Mouse (Mus musculus): ENCODE data around the gene Hoxd11.

Hoxd11 gene

DNA sequence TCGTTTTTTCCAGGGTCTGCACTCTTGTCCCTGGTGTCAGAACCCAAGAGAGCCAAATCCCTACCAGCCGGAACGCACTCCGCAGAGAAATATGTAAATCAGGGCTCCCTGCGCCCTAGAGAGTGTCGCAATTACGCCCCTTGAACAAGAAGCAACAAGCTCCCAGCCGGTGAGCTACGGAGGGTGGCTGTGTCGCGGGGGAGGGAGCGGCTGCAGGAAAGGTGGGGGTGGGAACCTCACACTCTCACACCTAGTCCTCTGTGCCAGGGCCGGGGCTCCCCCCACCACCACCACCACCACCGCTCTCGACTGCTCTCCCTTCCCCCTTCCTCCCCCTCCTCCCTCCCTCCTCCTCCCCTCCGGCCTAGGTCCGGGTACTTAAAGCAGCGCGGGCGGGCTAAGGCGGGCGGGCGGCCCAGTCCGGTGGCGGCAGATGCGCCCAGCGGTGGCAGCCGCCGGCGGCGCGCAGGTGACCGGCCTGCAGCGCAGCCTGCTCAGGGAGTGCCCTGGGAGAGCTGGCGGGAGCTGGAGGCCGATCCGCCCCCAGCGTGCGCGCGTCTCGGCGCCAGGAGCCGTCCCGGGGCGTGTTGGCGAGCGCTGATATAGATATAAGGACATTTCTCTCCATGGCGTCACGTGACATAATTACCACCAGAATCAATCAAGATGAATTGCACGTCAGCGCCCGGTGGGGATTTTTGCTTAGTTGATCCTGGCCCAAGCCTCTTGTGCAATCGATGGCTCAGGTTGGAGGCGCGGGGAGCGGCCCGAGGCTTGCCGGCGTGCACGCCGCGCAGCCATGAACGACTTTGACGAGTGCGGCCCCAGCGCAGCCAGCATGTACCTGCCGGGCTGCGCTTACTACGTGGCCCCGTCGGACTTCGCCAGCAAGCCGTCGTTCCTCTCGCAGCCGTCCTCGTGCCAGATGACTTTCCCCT, 2.5 kb downstream of the Hoxd11 start:
- DNase-seq (ENCODE audit: low read depth): no peak

DNA sequence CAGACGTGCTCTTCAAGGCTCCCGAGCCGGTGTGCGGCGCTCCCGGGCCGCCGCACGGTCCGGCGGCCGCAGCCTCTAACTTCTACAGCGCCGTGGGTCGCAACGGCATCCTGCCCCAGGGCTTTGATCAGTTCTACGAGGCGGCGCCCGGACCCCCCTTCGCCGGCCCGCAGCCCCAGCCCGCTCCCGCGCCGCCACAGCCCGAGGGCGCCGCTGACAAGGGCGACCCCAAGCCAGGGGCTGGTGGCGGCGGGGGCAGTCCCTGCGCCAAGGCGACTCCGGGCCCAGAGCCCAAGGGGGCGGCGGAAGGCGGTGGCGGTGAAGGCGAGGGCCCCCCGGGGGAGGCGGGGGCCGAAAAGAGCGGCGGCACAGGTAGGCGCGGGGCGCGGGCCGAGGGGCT, 3.4 kb downstream of the Hoxd11 start:
- DNase-seq (ENCODE audit: low read depth): no peak

DNA sequence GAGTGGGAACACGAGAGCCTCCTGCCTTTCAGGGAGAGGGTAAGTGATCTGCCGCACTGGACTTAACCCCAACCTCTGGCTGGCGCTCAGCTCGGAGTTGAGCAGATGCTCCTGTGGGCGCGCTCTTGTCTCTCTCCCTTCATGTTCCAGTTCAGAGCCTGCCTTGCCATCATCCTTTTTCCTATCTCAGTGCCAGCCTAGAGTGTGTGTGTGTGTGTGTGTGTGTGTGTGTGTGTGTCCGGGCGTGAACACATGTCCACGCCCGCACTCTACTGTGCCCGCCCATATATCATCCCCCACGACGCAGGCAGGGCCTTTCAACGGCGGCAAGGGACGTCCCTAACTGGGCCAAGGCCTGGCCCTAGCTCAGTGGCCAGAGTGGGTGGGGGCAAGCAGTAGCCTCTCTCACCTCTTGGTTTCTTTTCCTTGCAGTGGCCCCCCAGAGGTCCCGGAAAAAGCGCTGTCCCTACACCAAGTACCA, 4.2 kb downstream of the Hoxd11 start:
- DNase-seq (ENCODE audit: low read depth): no peak

DNA sequence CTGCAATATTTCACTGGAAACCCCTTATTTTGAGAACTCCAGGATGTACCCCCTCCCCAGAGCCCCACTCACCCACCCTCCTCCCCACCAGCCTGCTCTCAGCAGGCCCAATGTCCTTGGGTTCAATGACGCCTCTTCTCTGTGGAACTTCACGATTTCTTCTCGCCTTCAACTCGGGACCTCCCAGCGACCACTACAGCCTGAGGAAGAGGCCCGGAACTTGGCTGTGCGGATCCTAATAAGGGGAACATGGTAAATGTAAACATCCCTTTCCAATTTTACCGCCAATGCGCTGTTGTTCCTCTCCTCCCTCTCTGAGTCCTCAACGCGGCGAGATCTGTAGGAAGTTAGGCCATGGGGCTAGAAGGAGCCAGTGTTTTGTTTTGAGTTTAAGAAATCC, 4.7 kb downstream of the Hoxd11 start:
- DNase-seq (ENCODE audit: low read depth): no peak

DNA sequence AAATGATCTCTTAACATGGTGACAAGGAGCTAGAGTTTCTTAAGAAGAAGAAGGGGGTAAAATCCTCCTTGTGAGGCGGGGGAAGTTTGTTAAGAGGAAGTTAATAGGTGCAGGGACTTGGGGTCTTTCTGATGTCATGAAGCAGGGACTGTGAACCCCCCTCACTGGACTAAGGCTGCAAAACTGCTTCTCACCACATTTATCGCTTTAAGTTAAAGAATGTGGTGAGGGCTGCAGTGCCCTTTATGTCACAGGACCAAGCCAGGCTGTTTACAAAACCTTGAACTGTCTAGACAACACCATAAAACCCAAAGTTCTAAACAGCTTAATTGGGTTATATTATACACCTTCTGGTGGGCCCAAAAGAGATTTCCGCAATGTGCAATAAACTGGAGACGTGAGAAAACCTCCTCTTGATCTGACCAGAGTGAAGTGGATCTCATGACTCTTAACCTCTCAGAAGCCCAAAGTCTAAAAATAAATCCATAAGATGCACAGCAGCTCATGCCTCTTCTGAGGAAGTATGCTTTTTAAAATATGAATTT, 5.8 kb downstream of the Hoxd11 start:
- no peak for DNase-seq (ENCODE audit: low read depth)

DNA sequence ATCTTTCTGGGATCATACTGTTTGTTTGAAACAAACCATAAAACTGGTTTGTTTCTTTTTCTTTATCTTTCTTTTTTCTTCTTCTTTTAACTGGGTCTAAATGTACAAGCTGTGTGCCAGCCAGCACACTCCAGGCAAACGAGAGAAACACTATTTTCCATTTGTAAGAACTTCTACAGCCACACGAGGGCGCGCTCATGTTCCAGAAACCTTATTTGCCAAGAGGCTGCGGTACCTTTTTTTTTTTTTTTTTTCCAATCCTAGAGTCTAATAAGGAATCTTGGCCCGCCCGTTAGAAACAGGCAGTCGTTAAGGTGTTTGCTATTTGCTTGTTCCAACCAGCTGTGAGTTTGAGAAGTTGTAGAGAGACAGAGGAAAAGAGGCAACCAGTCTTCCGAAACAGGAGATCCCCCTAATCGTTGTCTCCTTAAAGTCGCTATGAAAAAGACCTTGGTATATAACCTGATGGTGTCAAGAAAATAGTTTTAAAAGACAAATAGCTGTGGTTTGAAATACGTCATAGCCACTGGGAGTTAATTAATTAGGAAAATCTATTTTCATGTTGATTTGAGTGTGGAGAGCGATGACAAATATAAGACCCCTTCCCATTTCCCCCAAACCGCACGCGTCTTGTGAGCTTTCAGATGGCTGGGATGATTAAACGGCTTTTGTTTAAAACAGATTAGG, 7.1 kb downstream of the Hoxd11 start:
- DNase-seq (ENCODE audit: low read depth): peak; percentile 25

DNA sequence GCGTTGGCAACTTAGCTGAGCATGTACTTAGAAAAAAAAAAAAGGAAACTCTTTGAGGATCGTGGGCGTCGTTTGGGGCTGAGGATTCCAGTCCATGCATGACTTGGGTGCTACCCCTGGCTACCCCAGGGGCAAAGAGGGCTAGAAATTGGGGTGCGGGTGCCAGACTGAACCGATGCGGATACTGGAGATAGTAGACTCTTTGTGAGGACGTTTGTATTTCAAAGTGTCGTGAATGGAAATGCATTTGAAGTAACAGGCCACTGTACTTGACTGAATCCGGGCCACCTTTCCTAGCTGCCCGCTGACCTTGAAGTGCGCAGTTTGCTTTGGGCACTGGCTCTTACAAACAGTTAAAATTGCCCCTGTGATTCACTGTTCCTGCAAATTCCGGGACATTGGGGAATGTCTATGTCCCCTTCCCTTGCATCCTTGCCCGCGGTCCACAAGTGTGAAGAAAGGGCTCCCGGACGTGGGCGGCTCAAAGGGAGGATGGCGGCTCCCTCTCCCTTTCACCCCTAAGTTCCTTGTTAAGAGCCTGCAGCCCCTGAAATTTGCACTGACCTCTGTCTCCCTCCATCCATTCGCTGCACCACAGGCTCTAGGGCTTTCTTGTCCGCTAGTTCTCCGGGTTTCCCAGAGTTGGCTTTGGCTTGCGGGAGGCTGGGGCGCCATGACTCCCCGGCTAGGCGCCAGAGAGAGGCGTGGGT, 7.8 kb downstream of the Hoxd11 start:
- DNase-seq (ENCODE audit: low read depth): no peak

DNA sequence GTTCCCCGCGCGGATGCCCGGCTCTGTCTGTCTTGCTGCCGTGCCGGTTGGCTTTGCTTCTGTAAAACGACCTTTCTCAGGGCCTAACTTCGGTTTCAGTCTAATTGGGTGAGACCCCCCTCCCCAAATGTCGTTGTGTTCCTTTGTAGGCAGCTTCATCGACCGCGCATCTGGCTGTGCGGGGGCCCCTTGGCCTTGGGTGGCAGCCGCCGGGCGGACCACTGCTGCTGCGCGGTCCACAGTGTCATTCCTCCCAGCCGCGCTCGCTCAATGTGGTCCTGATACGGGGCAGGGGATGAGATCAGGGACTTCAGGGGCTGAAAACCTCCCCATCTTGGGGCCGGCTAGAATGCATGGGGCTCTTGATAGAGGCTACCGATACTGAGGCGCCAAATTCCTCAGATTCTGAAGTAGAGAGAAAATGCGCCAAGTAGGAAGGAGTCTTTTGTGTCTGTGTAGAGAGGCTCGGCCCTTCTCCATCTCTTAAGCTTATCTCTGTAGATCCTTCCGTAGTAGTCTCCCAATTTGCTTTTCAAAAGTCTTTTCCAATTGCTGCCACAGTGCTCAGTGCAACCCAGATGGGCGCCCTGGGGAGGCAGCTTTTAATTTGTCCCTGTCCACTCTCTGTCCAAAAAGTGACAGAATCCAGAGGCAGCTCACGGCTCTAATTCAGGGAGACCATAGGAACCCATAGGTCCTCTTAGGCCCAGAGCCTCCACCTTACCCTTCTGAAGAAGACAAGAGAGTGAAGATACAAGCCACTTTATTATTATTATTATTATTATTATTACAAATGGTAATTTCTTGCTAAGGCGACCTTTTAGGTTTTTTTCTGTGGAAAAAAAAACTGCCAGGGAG, 8.6 kb downstream of the Hoxd11 start:
- DNase-seq (ENCODE audit: low read depth): no peak

DNA sequence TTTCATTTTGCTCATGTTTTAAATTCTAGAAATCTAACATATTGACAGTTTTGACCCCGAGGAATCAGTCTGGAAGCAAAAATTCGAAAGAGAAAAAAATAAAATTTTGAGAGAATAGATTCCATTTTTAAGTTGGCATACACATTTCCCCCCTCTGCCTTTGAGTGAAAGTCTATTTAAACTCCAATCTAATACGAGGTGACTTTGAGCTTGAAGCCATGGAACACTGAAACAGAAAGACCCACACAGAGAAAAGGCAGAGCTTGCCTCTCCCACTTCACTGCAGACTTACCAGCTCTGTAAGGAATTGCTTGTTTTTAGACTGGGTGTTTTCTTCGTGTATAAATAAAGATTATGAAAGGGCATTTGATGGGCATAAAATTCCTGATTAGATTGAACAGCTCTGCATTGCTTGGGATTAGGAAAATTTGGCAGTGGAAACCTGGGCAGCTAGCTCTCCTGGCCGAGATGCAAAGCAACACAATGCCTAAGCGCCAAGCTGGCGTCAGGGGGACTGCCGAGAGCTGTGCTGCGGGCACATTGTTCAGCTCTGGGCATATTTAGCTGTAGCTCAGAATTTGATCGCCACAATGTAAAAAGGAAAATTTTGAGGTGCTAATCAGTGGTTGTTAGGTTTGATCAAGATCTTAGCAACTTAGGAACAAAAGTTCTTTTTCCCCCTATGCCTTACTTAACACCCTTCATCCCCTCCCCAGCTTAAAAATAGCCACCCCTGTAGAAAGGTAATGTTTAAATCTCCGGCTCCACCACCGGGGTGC, 9.6 kb downstream of the Hoxd11 start:
- DNase-seq (ENCODE audit: low read depth): no peak

DNA sequence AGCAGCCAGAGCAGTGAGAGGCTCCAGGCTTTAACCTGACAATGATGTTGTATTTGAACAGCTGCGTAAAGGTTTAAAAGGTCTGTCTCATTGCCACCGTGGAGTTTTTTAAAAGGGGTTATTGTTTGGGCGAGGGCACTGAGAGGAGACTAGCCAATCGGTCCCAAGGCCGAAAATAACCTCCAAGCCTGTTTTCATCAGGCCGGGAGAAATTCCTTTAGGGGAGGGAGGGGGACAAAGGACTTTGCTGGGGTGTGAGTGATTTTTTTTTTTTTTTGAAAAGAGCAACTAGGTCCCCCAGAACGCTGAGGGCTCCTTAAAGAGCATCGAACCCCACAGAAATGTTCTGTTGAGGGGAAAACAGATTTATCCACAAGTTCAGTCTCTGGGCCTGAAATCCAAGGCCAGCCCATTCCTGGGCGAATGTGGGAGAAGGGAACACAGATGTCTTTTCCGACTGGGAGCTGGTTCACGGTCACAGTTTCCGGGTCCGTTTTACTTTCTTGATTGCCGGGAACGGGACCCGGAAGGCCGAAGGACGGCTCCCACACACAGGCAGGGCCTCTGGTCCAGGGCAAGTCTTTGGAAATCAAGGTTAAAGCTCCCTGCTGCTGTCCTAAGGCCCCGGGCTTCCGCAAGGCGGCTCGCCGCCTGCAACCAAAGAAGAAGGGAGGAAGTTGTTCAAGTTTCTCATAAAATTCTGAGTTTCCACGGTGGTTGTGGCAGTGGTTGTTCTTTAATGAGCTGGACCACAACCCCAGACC, 10.4 kb downstream of the Hoxd11 start:
- DNase-seq (ENCODE audit: low read depth): no peak

DNA sequence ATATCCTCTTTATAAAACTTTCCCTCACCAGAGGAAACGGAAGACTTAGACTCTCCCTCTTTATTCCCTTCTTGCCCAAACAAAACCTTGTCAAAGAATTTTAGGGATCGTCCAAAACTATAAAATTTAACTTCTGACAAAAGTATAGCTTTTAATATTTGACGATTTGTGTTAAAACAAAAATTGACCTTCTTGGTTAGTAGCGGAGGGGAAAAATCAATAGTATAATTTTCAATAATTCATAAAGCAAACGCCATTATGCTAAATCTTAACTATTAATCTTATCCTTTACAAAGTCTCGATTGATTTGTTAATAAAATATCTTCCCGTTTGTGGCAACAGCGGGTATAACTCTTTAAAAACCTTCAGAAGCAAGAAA, 11.0 kb downstream of the Hoxd11 start:
- no peak for DNase-seq (ENCODE audit: low read depth)

DNA sequence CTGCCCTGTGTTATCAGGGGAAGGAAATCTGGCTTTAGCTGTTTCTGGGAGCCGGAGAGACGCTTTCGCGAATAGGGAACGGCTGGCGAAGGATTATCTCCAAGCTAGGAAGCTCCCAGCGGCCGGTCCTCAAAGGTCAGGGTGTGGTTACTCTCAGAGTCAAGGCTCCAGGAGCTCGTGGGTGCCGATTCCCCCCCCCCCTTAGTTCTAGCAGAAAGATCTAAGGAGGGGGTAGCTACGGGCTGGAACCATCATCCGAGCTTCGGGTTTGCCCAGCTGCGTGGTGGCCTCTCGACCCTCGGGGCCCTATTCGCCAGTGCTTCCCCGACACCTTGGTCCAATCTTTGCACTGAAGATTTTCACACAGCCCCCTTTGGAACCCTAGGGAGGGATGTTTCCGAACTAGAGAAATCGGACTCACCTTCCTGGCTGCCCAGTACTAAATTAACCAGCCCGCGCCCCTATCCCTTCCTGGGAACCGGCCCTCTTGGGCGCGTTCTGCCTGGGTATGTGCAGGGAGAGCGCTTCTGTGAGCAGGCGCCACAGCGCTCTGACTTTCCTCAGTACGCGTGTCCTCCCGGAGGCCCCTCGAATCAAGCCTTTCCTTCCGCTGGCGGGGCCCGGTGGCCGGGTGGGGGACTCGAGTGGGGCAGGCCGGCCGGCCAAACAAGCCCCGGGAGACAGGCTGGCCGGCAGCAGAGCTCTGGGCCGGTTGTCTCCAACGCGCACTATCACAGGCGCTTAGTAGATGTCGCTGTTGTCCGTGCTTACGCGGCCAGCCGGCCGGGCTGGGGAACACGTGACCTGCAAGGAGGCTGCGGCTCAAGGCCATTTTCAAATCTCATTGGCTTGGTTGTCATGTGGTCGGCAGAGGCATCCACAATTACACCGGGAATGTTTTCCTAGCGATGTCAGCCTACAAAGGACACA, 11.9 kb downstream of the Hoxd11 start, which contains the start of gene Hoxd10:
Gene Hoxd10, plus strand, starts transcription at position 903 of the 930 bp plus-strand sequence.
- DNase-seq (ENCODE audit: low read depth): no peak

DNA sequence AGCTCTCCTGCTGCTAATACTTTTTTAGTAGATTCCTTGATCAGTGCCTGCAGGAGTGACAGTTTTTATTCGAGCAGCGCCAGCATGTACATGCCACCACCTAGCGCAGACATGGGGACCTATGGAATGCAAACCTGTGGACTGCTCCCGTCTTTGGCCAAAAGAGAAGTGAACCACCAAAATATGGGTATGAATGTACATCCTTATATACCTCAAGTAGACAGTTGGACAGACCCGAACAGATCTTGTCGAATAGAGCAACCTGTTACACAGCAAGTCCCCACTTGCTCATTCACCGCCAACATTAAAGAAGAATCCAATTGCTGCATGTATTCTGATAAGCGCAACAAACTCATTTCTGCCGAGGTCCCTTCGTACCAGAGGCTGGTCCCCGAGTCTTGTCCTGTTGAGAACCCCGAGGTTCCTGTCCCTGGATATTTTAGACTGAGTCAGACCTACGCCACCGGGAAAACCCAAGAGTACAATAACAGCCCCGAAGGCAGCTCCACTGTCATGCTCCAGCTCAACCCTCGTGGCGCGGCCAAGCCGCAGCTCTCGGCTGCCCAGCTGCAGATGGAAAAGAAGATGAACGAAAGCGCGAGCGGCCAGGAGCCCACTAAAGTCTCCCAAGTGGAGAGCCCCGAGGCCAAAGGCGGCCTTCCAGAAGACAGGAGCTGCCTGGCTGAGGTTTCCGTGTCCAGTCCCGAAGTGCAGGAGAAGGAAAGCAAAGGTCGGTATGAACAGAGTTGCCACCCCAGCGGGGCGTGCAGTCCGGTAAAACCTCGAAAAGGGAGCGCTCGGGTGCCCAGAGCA, 12.8 kb downstream of the Hoxd11 start:
- DNase-seq (ENCODE audit: low read depth): no peak

DNA sequence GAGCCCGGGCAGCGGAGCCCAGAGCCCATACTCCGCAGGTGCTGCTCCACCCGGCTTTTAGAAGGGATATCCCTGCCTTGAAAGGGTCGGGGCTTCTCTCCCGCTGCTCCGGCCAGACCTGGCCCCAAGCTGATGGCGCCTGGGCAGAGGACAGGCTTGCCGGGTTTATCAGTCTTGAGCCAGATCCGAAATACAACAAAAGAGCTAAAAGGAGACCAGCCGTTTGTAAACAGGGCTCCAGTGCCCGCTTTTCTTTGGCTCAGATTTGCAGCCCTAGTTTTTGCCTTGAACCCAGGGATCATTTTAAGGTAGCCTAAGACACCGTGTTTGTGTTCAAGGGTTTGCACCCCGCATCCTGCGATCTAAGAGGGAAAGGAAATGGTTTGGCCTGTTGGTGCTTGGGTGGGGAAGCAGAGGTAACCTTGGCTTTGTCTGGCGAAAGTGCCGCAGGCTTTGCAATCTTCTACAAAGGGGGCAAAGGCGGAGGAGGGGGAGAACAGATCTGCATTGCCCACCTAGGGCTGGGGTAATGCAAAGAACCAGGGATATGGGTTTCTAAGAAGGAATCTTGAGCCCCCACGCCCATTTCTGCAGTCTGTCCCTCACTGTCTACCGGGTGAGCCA, 13.6 kb downstream of the Hoxd11 start:
- no peak for DNase-seq (ENCODE audit: low read depth)

DNA sequence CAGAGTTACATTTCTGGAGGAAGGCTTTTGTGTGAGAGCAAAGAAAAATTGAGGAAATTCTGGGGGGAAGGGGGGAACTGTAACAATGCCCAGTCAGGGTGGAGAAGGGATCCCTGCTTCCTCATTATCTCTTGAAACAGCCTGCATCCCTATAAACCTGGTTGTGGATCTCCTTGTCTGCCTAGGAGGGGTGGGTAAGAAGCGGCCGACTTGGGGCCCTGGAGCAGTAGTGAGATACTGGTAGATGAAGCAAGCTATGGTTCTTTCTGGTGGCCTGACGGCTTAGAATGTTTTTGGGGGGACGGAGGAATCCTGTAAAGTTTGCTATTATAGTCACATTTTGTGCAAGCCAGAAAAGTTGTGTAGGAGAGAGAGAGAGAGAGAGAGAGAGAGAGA, 14.1 kb downstream of the Hoxd11 start:
- no peak for DNase-seq (ENCODE audit: low read depth)

DNA sequence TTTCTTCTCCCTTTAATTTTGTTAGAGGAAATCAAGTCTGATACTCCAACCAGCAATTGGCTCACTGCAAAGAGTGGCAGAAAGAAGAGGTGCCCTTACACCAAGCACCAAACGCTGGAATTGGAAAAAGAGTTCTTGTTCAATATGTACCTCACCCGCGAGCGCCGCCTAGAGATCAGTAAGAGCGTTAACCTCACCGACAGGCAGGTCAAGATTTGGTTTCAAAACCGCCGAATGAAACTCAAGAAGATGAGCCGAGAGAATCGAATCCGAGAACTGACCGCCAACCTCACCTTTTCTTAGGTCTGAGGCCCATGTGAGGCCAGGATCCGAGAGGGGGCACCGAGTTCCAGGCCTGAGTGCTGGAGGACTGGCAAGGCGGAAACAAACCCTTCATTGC, 14.7 kb downstream of the Hoxd11 start:
- DNase-seq (ENCODE audit: low read depth): peak; percentile 21

DNA sequence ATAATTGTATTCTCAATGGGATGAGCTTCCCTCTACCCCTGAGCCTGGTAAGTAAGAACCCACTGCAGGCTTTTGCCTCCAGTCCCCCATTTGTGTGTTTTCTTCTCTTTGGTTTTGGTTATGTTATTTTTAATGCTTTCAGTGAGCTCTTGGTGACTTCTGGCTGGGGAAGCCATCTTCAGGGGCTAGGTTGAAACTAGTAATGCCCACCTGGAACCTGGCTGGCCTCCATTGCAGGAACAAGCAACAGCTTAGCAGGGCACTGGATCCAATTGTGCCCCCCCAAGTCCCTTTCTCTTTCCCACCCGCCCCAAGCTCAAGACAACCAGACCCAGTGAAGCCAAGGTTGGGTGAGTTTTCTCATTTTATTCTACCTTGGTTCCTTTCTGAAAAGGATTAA, 16.0 kb downstream of the Hoxd11 start:
- DNase-seq (ENCODE audit: low read depth): no peak

Measured in c-Kit-positive CD71-positive TER-119-negative erythroid progenitor cells, embryonic 14.5 days (primary cell).